Mouse (Mus musculus) embryonic facial prominence, embryonic 10.5 days (tissue): ENCODE results near the gene Tnf. TPM values are rescaled to one million over a fixed set of nuclear protein-coding genes. Genes with fewer than 3 reads are reported as not detected.
"Not testable (repeated sequence)": the region's sequence is repeated elsewhere in the genome, so short reads cannot be mapped to it uniquely, and the experiment has no call there.

ENCODE experiments used
- DNase-seq: peaks from one replicate; pipeline ENCODE4 v3.0.0-alpha.2; 2017; ENCODE audit warnings: low spot score
- H3K27ac ChIP-seq: fragments of 300-500 bp; sonication (generic); replicated peaks from 2 replicates; pipeline ENCODE4 v1.5.1; 2016; ENCODE audit warnings: mild to moderate bottlenecking
- H3K27me3 ChIP-seq: fragments of 300-500 bp; sonication (generic); replicated peaks from 2 replicates; pipeline ENCODE4 v1.6.1; 2016; ENCODE audit warnings: low read depth, mild to moderate bottlenecking; ENCODE audit not compliant: poor library complexity, severe bottlenecking
- H3K36me3 ChIP-seq: fragments of 300-500 bp; sonication (generic); replicated peaks from 2 replicates; pipeline ENCODE4 v1.6.1; 2016; ENCODE audit warnings: mild to moderate bottlenecking, moderate library complexity
- H3K4me1 ChIP-seq: fragments of 300-500 bp; sonication (generic); 2 replicates; pipeline ENCODE4 v1.6.1; 2016
- H3K4me3 ChIP-seq: fragments of 300-500 bp; sonication (generic); 2 replicates; pipeline ENCODE4 v1.5.1; 2016; ENCODE audit warnings: mild to moderate bottlenecking, moderate library complexity
- H3K9me3 ChIP-seq: fragments of 300-500 bp; sonication (generic); 2 replicates; pipeline ENCODE4 v1.6.1; 2016; ENCODE audit warnings: mild to moderate bottlenecking
- WGBS: fragments of 180-500 bp; shearing (Covaris S2); methylation state at CpG from one replicate; pipeline ENCODE4 v1.1.7; 2016; 5-methylcytosine and 5-hydroxymethylcytosine counted together
- polyA plus RNA-seq: library from polyadenylated mRNA; unstranded; fragments of >200 nt; fragmentation: Nextera tagmentation; extraction: Ambion mirVana; gene quantifications from 2 replicates; pipeline ENCODE4 v1.2.1, GENCODE M21; 2016

Tnf gene
- polyA plus RNA-seq, 1 experiment from 2014 or later = not detected

DNA sequence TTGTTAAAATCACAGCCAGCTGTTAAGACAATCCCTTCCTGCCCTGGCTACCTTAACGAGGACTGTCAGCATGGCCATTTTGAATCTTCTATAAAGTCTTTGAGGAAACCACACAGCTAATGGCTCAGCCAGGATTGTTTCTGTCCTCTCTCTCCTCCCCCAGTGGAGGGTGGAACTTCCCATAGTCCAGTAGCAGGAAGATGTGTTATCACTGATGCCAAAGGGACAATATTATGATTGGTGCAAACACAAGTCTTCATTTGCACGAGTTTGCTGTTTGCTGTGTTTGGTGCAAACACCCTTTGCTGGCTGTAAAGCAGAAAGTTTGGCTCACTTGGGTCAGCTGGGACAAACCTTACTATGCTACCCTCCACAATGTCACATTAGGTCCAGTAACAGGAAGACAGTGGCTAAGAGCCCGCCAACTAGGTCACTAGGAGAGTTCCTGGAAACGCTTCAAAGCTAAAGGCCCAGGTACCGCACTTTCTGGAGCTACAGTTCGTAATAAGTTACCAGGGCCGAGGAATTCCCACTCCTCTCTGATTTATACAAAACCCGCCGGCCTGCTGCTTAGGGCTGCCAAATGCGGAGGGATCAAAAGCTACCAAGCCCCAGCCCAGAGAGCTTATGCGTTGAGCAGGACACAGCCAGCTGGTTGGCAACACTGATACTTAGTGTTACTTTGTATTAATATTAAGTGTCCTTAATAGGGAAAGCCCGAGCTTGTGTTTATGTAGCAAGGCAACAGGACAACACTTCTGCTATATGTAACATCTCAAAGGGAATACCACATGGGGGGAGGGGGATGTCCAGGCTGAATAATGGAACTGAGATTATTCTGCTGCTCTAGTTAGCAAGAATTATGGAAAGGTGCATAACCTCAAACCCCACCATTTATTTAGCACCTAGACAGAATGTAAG, 38.8 kb upstream of the Tnf start:
- WGBS = 35% methylated on average over 12 of the region's 12 CpGs
- DNase-seq = no peak
- H3K27me3 ChIP-seq = no peaks in the 10 kb centered on the region
- H3K4me1 ChIP-seq = peaks cover 49% of the 10 kb centered on the region
- peak overlapping the region; percentile 100 for H3K27ac ChIP-seq
- peak overlapping the region; percentile 98 for H3K4me3 ChIP-seq
- no peaks in the 10 kb centered on the region for H3K9me3 ChIP-seq
- H3K36me3 ChIP-seq = peaks cover 29% of the 10 kb centered on the region

DNA sequence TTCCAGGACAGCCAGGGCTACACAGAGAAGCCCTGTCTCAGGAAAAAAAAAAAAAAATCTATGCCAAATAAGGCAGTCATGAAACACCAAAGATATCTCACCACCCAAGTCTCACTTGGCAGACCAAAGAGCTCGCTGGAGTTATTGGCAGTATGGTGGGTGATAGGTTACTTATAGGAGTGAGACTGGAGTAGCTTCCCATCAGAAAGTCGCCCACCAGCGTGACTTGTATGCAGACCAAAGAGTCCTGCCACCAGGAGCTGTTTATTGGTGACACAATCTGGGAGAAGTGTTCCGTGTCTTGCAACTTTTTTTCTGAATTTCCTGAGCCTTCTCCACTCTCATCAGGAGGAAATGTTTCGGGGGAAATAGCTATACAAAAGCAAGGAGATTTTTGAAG, 37.9 kb upstream of the Tnf start:
- no peak overlapping the region for H3K4me3 ChIP-seq
- WGBS = 84% methylated on average over 5 of the region's 5 CpGs
- H3K4me1 ChIP-seq = peaks cover 44% of the 10 kb centered on the region
- DNase-seq = no peak
- peaks cover 20% of the 10 kb centered on the region for H3K36me3 ChIP-seq
- H3K9me3 ChIP-seq = no peaks in the 10 kb centered on the region
- H3K27ac ChIP-seq = no peak overlapping the region
- no peaks in the 10 kb centered on the region for H3K27me3 ChIP-seq

DNA sequence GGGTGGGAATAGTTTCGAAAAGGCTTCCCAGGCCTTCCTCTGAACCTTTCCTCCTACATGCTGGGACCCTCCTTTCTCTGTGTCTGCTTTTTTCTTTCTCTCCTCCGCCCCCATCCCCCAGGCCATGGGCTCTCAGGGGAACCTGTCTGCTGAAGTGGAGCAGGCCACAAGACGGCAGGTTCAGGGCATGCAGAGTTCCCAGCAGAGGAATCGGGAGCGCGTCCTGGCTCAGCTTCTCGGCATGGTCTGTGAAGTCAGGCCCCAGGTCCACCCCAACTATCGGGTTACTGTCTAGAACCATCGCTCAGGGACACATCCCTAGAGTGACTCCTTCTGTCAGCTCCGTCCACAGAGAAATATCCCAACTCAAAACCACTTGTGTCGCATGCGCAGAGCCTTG, 35.7 kb upstream of the Tnf start:
- DNase-seq = no peak
- no peaks in the 10 kb centered on the region for H3K9me3 ChIP-seq
- no peaks in the 10 kb centered on the region for H3K27me3 ChIP-seq
- peaks cover 11% of the 10 kb centered on the region for H3K36me3 ChIP-seq
- H3K27ac ChIP-seq = no peak overlapping the region
- no peak overlapping the region for H3K4me3 ChIP-seq
- H3K4me1 ChIP-seq = peaks cover 38% of the 10 kb centered on the region
- 84% methylated on average over 12 of the region's 12 CpGs for WGBS

DNA sequence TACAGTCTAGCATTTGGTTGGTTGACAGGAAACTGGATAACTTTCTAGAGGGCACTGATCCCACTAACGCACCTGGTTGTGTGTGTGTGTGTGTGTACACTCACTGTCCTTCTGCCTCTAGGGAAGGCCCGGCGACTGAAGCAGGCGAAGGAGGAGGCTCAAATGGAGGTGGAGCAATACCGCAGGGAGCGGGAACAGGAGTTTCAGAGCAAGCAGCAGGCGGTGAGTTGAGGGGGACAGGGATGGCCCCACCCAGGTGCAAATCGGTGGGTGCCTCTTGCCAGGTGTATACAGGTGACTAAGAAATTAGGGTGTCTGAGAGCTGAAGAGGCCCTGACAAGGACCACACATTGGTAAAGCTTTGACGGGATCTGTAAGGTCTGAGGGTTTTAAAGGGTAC, 35.2 kb upstream of the Tnf start:
- Histone ChIP-seq H3K4me1 (peaks cover 41% of the 10 kb centered on the region), H3K4me3 (peak overlapping the region; percentile 72; the same call in 1 of the 2 replicates), H3K27me3 (no peaks in the 10 kb centered on the region), H3K9me3 (no peaks in the 10 kb centered on the region), H3K27ac (no peak overlapping the region), H3K36me3 (peaks cover 11% of the 10 kb centered on the region)
- DNase-seq = no peak
- 77% methylated on average over 9 of the region's 9 CpGs for WGBS

DNA sequence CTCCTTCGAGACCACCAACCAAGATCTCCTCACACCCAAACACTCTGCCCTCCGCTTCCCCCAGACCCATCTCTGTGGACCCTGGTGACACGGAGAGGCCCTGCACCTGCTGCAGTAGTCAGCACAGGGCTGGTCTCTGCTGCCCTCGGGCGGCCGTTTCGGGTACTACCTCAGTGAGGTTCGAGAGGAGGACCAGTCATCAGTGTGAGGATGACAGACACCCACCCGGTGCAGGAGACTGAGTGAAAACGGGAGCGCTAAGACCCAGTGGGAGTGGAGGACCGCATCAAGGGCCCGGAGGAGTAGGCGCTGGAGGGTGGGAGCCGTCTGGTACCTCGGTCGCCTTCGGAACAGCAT, 34.6 kb upstream of the Tnf start:
- H3K27ac ChIP-seq = peak overlapping the region; percentile 95
- no peaks in the 10 kb centered on the region for H3K9me3 ChIP-seq
- H3K27me3 ChIP-seq = no peaks in the 10 kb centered on the region
- peaks cover 16% of the 10 kb centered on the region for H3K36me3 ChIP-seq
- peak; percentile 96 for DNase-seq
- H3K4me3 ChIP-seq = peak overlapping the region; percentile 72
- peaks cover 46% of the 10 kb centered on the region for H3K4me1 ChIP-seq
- 2% methylated on average over 18 of the region's 18 CpGs for WGBS

DNA sequence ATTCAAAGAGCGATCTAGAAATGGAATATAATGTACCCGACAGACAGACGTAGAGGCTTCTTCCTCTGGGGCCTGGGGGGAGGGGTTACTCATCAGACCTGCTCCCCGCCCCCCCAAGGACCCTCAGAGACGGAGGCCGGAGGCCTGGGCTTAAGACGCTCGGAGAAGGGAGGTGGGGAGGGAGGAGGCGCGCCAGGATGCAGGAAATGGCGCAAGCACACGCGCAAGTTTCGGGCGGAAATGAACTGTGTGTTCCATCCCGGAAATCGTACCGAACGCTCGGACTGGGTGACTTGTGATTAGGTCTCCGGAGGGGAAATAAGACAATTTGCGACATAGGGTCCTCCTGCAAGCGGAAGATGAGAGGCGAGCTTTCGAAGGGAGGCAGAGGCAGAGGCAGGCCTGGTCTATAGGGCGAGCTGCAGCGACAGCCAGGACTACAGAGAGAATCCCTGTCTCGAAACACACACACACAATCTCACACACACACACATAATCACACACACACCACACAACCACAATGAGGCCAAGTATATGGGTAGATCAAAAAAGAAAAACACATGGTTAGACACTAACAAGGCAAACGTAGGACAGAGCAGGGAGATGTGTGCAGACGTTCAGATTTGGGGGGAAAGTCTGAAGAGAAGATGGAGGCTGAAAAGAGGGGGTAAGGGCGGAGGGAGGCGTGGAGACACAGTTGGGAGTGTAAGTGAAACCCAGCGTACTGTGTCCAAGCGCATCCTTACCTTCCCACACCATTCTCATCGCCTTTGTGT, 34.0 kb upstream of the Tnf start, which contains the start of gene Nfkbil1:
Gene Nfkbil1 (minus strand): TSS at position 179 of the 776 bp plus-strand sequence.
- H3K4me1 ChIP-seq = peaks cover 43% of the 10 kb centered on the region
- peak; percentile 93 for DNase-seq
- no peaks in the 10 kb centered on the region for H3K27me3 ChIP-seq
- H3K9me3 ChIP-seq = no peaks in the 10 kb centered on the region
- H3K36me3 ChIP-seq = peaks cover 22% of the 10 kb centered on the region
- WGBS = under 1% methylated on average over 35 of the region's 35 CpGs
- peak within 1 kb of the TSS; percentile 72 for H3K4me3 ChIP-seq
- peak within 1 kb of the TSS; percentile 95 for H3K27ac ChIP-seq

DNA sequence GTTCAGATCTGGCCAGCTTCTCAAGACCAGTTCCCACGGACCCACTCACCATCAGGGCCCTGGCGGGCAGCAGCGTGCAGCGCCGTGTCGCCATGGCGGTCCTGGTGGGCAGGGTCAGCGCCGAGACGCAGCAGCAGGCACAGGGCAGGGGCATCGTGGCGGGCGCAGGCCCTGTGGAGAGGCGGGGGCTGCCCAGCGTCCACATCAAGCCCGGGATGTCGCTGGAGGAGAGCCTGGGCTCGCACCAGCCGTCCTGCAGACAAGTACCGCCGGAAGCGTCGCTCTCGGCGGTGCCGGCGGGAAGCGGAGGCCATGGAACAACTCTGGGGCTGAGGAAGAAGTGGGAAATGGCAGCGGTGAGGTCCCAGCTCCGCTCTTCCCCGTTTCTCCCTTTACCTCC, 33.1 kb upstream of the Tnf start:
- Histone ChIP-seq H3K9me3 (no peaks in the 10 kb centered on the region), H3K4me1 (peaks cover 36% of the 10 kb centered on the region), H3K4me3 (peak overlapping the region; percentile 72), H3K36me3 (peaks cover 30% of the 10 kb centered on the region), H3K27ac (peak overlapping the region; percentile 95), H3K27me3 (no peaks in the 10 kb centered on the region)
- WGBS = 7% methylated on average over 31 of the region's 31 CpGs
- peak; percentile 74 for DNase-seq

DNA sequence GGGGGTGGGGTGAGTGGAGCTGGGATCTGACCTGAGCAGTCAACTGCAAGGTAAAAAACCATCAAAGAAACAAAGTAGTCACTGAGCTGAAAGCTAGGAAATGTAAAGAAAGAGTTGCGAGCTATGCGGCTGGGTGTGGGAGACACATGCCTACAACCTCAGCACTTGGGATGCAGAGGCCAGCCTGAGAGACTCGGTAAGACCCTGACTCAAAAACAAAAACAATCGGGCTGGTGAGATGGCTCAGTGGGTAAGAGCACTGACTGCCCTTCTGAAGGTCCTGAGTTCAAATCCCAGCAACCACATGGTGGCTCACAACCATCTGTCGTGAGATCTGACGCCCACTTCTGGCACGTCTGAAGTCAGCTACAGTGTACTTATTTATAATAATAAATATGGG, 32.3 kb upstream of the Tnf start:
- H3K27ac ChIP-seq, H3K9me3 ChIP-seq, DNase-seq, H3K27me3 ChIP-seq: not testable (repeated sequence)
- peak overlapping the region; percentile 72 for H3K4me3 ChIP-seq
- peaks cover 38% of the 10 kb centered on the region for H3K36me3 ChIP-seq
- 93% methylated on average over 7 of the region's 7 CpGs for WGBS
- peaks cover 36% of the 10 kb centered on the region for H3K4me1 ChIP-seq

DNA sequence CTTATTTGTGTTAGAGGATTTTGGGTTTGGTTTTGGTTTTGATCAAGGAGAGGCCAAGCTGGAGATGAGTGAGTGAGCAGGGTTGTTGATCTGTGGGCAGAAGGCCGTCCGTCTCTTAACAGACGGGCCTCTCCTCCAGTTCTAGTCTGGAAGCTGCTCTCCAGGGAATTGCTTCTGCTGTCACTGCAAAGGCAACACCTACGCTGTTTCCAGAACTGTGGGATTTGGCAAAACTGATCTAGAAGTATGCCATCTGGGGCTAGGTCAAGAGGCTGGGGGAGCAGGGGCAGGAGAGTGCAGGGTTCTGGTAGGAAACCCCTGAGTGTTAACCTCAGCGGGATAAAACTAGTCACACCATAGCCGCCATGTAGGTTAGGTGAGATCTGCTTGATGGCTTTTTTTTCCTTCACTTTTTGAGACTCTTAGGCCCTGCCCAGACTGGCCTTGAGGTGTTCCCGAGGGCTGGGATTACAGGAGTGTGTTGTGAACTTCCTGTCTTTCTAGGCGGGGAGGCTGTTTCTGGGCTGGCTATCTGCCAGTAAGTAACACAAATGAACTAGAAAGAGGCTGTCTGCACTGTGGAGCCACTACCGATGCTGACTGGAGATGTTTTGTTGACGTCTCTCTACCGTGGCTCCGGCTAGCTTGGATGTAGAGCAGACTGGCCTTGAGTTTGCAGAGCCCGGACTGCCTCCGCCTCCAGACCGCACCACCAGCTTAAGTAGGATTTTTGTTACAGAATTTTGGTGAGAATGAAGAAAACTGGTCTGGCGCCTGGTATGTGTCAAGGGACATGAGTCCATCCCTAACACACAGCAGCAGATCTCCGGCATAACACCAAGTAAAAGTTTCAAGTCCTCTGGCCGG, 31.5 kb upstream of the Tnf start, which contains the start of gene Atp6v1g2:
Gene Atp6v1g2 (plus strand): TSS at position 547 of the 867 bp plus-strand sequence.
- peak within 1 kb of the TSS; percentile 95; the same call in 1 of the 2 replicates for H3K27ac ChIP-seq
- 84% methylated on average over 18 of the region's 18 CpGs for WGBS
- peak within 1 kb of the TSS; percentile 72 for H3K4me3 ChIP-seq
- H3K27me3 ChIP-seq = no peaks in the 10 kb centered on the region
- peaks cover 38% of the 10 kb centered on the region for H3K4me1 ChIP-seq
- DNase-seq = no peak
- H3K9me3 ChIP-seq = no peaks in the 10 kb centered on the region
- peaks cover 46% of the 10 kb centered on the region for H3K36me3 ChIP-seq

DNA sequence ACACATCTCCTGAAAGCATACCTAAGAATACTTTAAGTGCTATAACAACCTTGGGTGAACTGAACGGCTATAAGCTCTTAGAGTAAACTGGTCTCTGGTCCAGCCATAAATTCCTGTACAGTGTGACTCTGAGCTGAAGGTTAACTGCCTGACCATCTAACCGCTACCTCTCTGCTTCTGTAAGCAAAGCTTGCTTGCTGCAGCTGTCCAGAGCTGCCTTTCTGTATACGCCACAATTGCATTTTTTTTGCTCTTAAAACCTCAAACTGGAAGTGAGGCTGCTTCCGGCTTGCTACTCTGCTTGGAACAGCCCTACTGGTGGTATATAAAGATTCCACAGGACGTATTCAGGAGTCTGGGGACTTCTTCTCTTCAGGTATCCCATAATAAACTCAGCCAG, 30.9 kb upstream of the Tnf start:
- peaks cover 52% of the 10 kb centered on the region for H3K36me3 ChIP-seq
- WGBS = 92% methylated on average over 5 of the region's 5 CpGs

DNA sequence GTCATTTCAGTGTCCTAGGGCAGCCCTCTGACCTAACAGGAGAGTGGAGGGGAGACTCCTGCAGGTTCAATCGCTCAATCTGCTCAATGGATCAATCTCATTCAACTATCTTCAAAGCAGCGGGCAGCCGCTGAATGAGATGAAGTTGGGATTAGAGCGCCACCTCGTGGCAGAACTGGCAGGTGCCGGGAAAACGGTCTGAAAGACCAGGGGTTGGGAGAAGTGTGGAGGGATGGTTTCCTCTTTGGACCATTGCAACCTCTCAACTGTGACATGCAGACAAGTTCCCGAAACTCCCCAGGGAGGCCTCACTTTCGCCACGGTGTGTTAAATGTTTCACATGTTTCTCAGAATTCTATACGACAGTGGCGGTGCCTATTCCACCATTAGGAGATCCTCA, 30.2 kb upstream of the Tnf start:
- WGBS = 13% methylated on average over 12 of the region's 12 CpGs
- H3K9me3 ChIP-seq = no peaks in the 10 kb centered on the region
- H3K4me3 ChIP-seq = peak overlapping the region; percentile 30; the same call in 1 of the 2 replicates
- H3K27ac ChIP-seq = no peak overlapping the region; the same call in 1 of the 2 replicates
- H3K27me3 ChIP-seq = no peaks in the 10 kb centered on the region
- peaks cover 37% of the 10 kb centered on the region for H3K4me1 ChIP-seq
- DNase-seq = peak; percentile 87
- H3K36me3 ChIP-seq = peaks cover 59% of the 10 kb centered on the region

More for the DNA sequence above, 30.9 kb upstream of the Tnf start:
- Histone ChIP-seq H3K9me3 (no peaks in the 10 kb centered on the region), H3K27me3 (no peaks in the 10 kb centered on the region), H3K4me3 (no peak overlapping the region), H3K4me1 (peaks cover 38% of the 10 kb centered on the region), H3K27ac (no peak overlapping the region)
- no peak for DNase-seq

DNA sequence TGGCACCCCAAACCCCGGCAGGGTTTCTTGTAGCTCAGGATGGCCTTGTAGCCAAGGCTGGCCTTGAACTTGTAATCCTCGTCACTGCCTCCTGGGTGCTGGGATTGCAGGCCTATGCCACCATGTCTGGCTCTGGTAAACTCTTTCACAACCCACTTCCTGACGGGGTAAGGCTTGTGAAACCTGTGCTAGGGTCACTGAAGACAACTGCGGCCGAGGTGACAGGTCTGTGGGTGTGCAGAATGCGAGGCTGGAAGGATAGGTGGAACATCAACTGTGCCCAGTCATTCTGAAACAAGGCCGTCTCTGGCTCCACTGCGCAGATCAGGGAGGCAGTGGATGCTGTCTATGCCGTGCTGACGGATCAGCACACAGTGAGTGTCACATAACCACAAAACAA, 29.2 kb upstream of the Tnf start:
- Histone ChIP-seq H3K36me3 (peaks cover 66% of the 10 kb centered on the region), H3K4me1 (peaks cover 27% of the 10 kb centered on the region), H3K4me3 (no peak overlapping the region), H3K9me3 (no peaks in the 10 kb centered on the region), H3K27ac (no peak overlapping the region), H3K27me3 (no peaks in the 10 kb centered on the region)
- no peak for DNase-seq
- WGBS = 93% methylated on average over 10 of the region's 10 CpGs
